Mouse (Mus musculus) liver, postnatal 0 days (tissue): ENCODE results near the gene Chrna4. TPM values are rescaled to one million over a fixed set of nuclear protein-coding genes. Genes with fewer than 3 reads are reported as not detected.

Experiments used
- ATAC-seq: fragments of 200-750 bp; cut with Nextera tagmentation; 2 replicates; pipeline ENCODE4 v1.8.0; 2017; ENCODE audit warnings: mild to moderate bottlenecking, moderate library complexity
- DNase-seq: peaks from one replicate; pipeline ENCODE4 v3.0.0-alpha.2; 2016
- H3K27ac ChIP-seq: fragments of 300-500 bp; sonication (generic); 2 replicates; pipeline ENCODE4 v1.5.1; 2014; ENCODE audit warnings: antibody characterized with exemption, moderate library complexity, mild to moderate bottlenecking, low read depth
- H3K27me3 ChIP-seq: fragments of 300-500 bp; sonication (generic); 2 replicates; pipeline ENCODE4 v1.6.1; 2014; ENCODE audit warnings: low read length, control low read depth, mixed read lengths; ENCODE audit not compliant: insufficient read depth
- H3K36me3 ChIP-seq: fragments of 300-500 bp; sonication (generic); replicated peaks from 2 replicates; pipeline ENCODE4 v1.6.1; 2014; ENCODE audit warnings: mild to moderate bottlenecking, control low read depth, low read length, moderate library complexity, mixed read lengths; ENCODE audit not compliant: insufficient read depth
- H3K4me1 ChIP-seq: fragments of 300-500 bp; sonication (generic); 2 replicates; pipeline ENCODE4 v1.6.1; 2014; ENCODE audit warnings: antibody characterized with exemption, mild to moderate bottlenecking, control low read depth; ENCODE audit not compliant: insufficient read depth
- H3K4me2 ChIP-seq: fragments of 300-500 bp; sonication (generic); 2 replicates; pipeline ENCODE4 v1.6.1; 2014; ENCODE audit warnings: low read depth, mild to moderate bottlenecking, low read length, moderate library complexity, mixed read lengths
- H3K4me3 ChIP-seq: fragments of 300-500 bp; sonication (generic); 2 replicates; pipeline ENCODE4 v1.5.1; 2014; ENCODE audit warnings: low read depth, low read length
- H3K9ac ChIP-seq: fragments of 300-500 bp; sonication (generic); replicated peaks from 2 replicates; pipeline ENCODE4 v1.6.1; 2014; ENCODE audit warnings: mild to moderate bottlenecking, moderate library complexity
- H3K9me3 ChIP-seq: fragments of 300-500 bp; sonication (generic); 2 replicates; pipeline ENCODE4 v1.6.1; 2016; ENCODE audit warnings: mild to moderate bottlenecking, control low read depth, low read length, mixed read lengths
- CTCF ChIP-seq: sonication (generic); IDR thresholded peaks from 2 replicates; pipeline ENCODE4 v1.5.1; 2016; ENCODE audit warnings: antibody characterized with exemption, low read depth
- EP300 ChIP-seq: IDR thresholded peaks from 2 replicates; pipeline ENCODE4 v1.6.1; 2016; ENCODE audit warnings: antibody characterized with exemption, low read depth, mild to moderate bottlenecking
- WGBS: fragments of 180-500 bp; shearing (Covaris S2); extraction: QIAGEN DNeasy Blood & Tissue Kit; methylation state at CpG from one replicate; pipeline ENCODE4 v1.1.7; 2014; ENCODE audit not compliant: insufficient replicate concordance; 5-methylcytosine and 5-hydroxymethylcytosine counted together
- polyA plus RNA-seq: library from polyadenylated mRNA; unstranded; fragments of >200 nt; fragmentation: Nextera tagmentation; extraction: Ambion mirVana; gene quantifications from 2 replicates; pipeline ENCODE4 v1.2.1, GENCODE M21; 2015

Chrna4 gene
- polyA plus RNA-seq, 1 experiment from 2014 or later = 0.02 TPM

DNA sequence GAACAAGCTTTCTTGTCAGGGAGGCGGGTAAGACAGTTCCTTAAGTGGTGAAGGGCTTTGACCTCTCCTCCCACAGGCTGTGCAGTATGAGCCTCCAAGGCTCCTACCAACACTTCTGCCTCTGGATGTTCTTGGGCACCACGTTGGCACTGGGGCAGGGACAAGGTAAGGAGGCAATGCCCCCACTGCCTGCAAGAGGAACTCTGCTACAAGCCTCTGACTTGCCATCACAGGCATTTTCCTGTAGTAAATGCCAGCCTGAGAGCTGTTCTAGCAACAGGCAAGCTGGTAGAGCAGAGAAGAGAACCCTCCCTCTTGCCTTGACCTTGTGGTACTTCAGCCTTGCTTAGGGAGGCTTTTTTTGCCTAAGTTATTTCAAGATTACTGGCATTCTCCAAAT, 56.9 kb downstream of the Chrna4 start, which contains the start of gene Col20a1:
TSS of gene Col20a1 (plus strand) at position 87 of the 400 bp plus-strand sequence.
- 46% methylated on average over 2 of the region's 2 CpGs for WGBS
- H3K27ac ChIP-seq = no peak within 1 kb of the TSS
- H3K4me1 ChIP-seq = no peaks in the 10 kb centered on the region
- no peak for TF ChIP-seq CTCF
- no peak for TF ChIP-seq EP300
- ATAC-seq (no peak), DNase-seq (no peak)
- H3K27me3 ChIP-seq = no peaks in the 10 kb centered on the region
- H3K36me3 ChIP-seq = peaks cover 9% of the 10 kb centered on the region
- no peak within 1 kb of the TSS for H3K9ac ChIP-seq
- no peak within 1 kb of the TSS for H3K4me2 ChIP-seq
- no peaks in the 10 kb centered on the region for H3K9me3 ChIP-seq
- no peak within 1 kb of the TSS for H3K4me3 ChIP-seq

DNA sequence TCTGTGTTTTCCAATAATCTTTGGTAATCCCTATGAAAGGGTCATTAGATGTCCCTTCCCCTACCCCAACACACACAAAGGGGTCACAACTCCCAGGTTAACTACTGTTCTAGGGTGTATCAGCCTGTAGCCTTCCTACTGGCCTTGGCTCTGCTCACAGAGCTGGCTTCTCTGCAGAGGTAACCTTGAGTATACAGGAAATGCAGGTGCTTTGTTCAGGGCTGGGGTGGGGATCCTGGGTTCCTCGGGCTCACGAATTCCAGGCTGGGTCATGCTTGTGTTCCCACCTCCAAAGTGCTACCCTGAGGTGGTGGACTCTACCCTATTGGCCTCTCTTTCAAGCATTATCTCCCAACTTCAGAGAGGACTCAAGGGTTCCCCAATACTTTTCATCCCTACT, 57.7 kb downstream of the Chrna4 start:
- no peak for TF ChIP-seq CTCF
- no peak for TF ChIP-seq EP300
- H3K4me2 ChIP-seq = no peak overlapping the region
- WGBS = 76% methylated on average over 2 of the region's 2 CpGs
- H3K9ac ChIP-seq = no peak overlapping the region
- DNase-seq (no peak), ATAC-seq (no peak)
- H3K4me3 ChIP-seq = no peak overlapping the region
- no peak overlapping the region for H3K27ac ChIP-seq
- H3K27me3 ChIP-seq = no peaks in the 10 kb centered on the region
- no peaks in the 10 kb centered on the region for H3K4me1 ChIP-seq
- H3K9me3 ChIP-seq = no peaks in the 10 kb centered on the region
- peaks cover 16% of the 10 kb centered on the region for H3K36me3 ChIP-seq

DNA sequence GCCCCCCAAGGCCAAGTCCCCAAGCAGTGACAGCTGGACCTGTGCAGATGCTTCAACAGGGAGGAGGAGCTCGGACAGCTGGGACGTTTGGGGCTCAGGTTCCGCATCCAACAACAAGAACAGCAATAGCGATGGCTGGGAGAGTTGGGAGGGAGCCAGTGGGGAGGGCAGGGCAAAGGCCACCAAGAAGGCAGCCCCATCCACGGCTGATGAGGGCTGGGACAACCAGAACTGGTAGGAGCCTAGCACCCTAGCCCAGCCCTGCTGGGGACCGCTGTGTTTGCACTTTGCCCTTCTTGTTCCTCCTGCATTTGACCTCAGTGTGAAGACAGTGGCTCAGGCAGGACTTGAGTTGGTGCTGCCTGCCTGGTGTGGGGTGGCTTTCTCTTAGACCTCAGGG, 62.2 kb downstream of the Chrna4 start:
- WGBS = 77% methylated on average over 6 of the region's 6 CpGs
- Histone ChIP-seq H3K9ac (no peak overlapping the region), H3K4me2 (no peak overlapping the region), H3K27ac (no peak overlapping the region), H3K4me3 (no peak overlapping the region), H3K36me3 (peaks cover 60% of the 10 kb centered on the region), H3K9me3 (no peaks in the 10 kb centered on the region), H3K27me3 (no peaks in the 10 kb centered on the region), H3K4me1 (no peaks in the 10 kb centered on the region)
- ATAC-seq (no peak), DNase-seq (no peak)
- TF ChIP-seq EP300 = no peak
- no peak for TF ChIP-seq CTCF

Other genes starting within 250 kb of the Chrna4 start
- gene Ythdf1, start 122.6 kb downstream of the Chrna4 start, polyA plus RNA-seq = 17.3 and 17.8 TPM in 2 replicates
- not detected in 2 replicates for gene Birc7, start 114.5 kb downstream of the Chrna4 start, polyA plus RNA-seq
- 1.6 and 3.4 TPM in 2 replicates for gene Nkain4, start 88.8 kb downstream of the Chrna4 start, polyA plus RNA-seq
- gene Arfgap1, start 76.3 kb downstream of the Chrna4 start, polyA plus RNA-seq = 17.7 and 18.8 TPM in 2 replicates
- 0.12 and 0.18 TPM in 2 replicates for gene Col20a1, start 57.0 kb downstream of the Chrna4 start, polyA plus RNA-seq
- gene Kcnq2, start 91.8 kb upstream of the Chrna4 start, polyA plus RNA-seq = not detected in 2 replicates
- gene Eef1a2, start 113.5 kb upstream of the Chrna4 start, polyA plus RNA-seq = 0.05 TPM in 1 of 2 replicates, not detected in the other
- 120 and 125 TPM in 2 replicates for gene Ppdpf, start 143.7 kb upstream of the Chrna4 start, polyA plus RNA-seq
- gene Ptk6, start 159.2 kb upstream of the Chrna4 start, polyA plus RNA-seq = 0.20 and 0.27 TPM in 2 replicates
- 0.35 and 0.44 TPM in 2 replicates for gene Srms, start 169.6 kb upstream of the Chrna4 start, polyA plus RNA-seq
- 0.09 TPM in 1 of 2 replicates, not detected in the other for gene Fndc11, start 176.5 kb upstream of the Chrna4 start, polyA plus RNA-seq
- gene Helz2, start 198.5 kb upstream of the Chrna4 start, polyA plus RNA-seq = 3.9 and 4.2 TPM in 2 replicates
- gene Gmeb2, start 244.5 kb upstream of the Chrna4 start, polyA plus RNA-seq = 4.3 and 4.9 TPM in 2 replicates